Mouse (Mus musculus): ENCODE data around the gene Gm17949. TPM values are rescaled to one million over a fixed set of nuclear protein-coding genes. Genes with fewer than 3 reads are reported as not detected.
A peak's percentile ranks its signal among the peaks of the same experiment; 100 is the strongest.

The Gm17949 gene
- total RNA-seq, 1 experiment: not detected

DNA sequence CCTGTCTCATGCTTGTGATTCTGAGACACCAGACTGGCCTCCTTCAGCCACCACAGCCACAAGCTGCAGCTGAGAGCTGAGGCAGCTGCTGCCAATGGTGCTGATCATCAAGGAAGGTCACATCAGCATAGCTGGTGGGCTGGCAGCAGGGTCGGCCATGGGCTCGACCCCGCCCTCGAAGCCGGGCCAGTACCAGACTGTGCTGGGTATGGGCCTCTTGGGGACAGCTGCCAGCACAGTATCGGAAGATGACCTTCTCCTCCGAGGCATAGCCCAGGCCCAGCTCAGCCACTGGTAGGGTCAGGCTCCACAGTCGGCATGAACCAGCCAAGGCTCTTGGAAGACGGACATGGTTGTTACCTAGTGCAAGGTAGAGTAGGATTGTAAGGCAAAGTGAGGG is 11.9 kb upstream of the Gm17949 start:
- Histone ChIP-seq H3K9ac (ENCODE audit: insufficient read depth, low read depth, low read length, poor library complexity, severe bottlenecking) (no peak overlapping the region), H3K4me1 (ENCODE audit: control insufficient read depth in 2 of 2, insufficient read depth in 2 of 2, low read length in 2 of 2, poor library complexity in 1 of 2) (peaks cover 0 to 7% of the 10 kb centered on the region in 2 experiments; a peak in 1 of 4 replicates), H3K27ac (ENCODE audit: insufficient read depth, low read depth, low read length, poor library complexity, severe bottlenecking) (no peak overlapping the region), H3K9me3 (ENCODE audit: control insufficient read depth, insufficient read depth, low read depth, low read length) (no peaks in the 10 kb centered on the region), H3K4me3 (ENCODE audit: insufficient read depth in 1 of 2, low read depth in 1 of 2, low read length in 2 of 2, poor library complexity in 1 of 2, severe bottlenecking in 1 of 2) (no peak overlapping the region), H3K36me3 (ENCODE audit: control insufficient read depth, insufficient read depth, low read length, poor library complexity, severe bottlenecking) (peaks cover 44% of the 10 kb centered on the region)
- DNase-seq (ENCODE audit: low read depth, low spot score): no peak
- TF ChIP-seq MAFK (IDR thresholded peaks at IDR 0.05; ENCODE audit: insufficient read depth, low read depth, low read length) (no peak), HCFC1 (IDR thresholded peaks at IDR 0.05; ENCODE audit: borderline replicate concordance, insufficient read depth, low read length) (no peak), CHD2 (IDR thresholded peaks at IDR 0.05; ENCODE audit: low read depth, low read length) (no peak), ZNF384 (IDR thresholded peaks at IDR 0.05; ENCODE audit: low read depth, low read length) (no peak), ZC3H11A (IDR thresholded peaks at IDR 0.05; ENCODE audit: borderline replicate concordance, low read depth, low read length) (no peak)
- in situ Hi-C loops (cut with MboI; ENCODE audit: low sequenced_read_pairs in 2 of 2, unreplicated experiment in 2 of 2): no loop called here

DNA sequence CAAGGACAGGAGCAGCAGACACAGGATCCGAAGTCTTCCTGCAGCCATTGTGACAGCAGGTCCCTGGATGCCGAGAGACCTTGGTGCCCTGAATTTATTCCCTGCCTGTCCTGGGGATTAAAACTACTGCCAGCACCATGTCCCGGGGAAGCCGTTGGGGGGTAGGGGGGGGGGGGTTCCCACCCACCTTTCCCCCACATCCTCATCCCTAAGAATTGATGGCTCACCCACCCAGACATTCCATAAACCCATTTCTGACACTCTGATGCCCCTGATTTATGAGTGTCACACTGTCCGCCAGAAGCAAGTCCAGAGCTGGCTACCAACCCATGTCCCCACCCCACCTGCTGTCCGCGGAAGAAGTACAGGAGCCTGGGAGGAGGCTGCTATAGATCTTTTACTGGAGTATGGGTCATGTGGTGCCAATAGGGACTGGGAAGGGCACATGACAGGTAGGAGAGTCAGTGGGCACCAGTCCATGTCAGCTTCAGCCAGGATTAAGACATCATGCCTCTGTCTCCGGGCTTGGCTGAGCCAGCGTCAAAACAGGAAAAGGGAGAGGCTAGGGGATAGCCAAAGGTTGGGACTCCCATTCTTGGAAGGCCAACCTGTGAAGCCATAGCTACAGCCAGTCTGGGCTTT is 11.2 kb upstream of the Gm17949 start, which contains the start of gene Pspn:
Pspn (minus strand) TSS at position 51 of the 642 bp plus-strand sequence.
- Histone ChIP-seq H3K9ac (ENCODE audit: insufficient read depth, low read depth, low read length, poor library complexity, severe bottlenecking) (no peak within 1 kb of the TSS), H3K27ac (ENCODE audit: insufficient read depth, low read depth, low read length, poor library complexity, severe bottlenecking) (no peak within 1 kb of the TSS), H3K4me3 (ENCODE audit: insufficient read depth in 1 of 2, low read depth in 1 of 2, low read length in 2 of 2, poor library complexity in 1 of 2, severe bottlenecking in 1 of 2) (no peak within 1 kb of the TSS), H3K4me1 (ENCODE audit: control insufficient read depth in 2 of 2, insufficient read depth in 2 of 2, low read length in 2 of 2, poor library complexity in 1 of 2) (peaks cover 0 to 7% of the 10 kb centered on the region in 2 experiments; a peak in 1 of 4 replicates), H3K9me3 (ENCODE audit: control insufficient read depth, insufficient read depth, low read depth, low read length) (no peaks in the 10 kb centered on the region), H3K36me3 (ENCODE audit: control insufficient read depth, insufficient read depth, low read length, poor library complexity, severe bottlenecking) (peaks cover 41% of the 10 kb centered on the region)
- in situ Hi-C loops (cut with MboI; ENCODE audit: low sequenced_read_pairs in 2 of 2, unreplicated experiment in 2 of 2): no loop called here
- TF ChIP-seq ZC3H11A (IDR thresholded peaks at IDR 0.05; ENCODE audit: borderline replicate concordance, low read depth, low read length) (no peak), ZNF384 (IDR thresholded peaks at IDR 0.05; ENCODE audit: low read depth, low read length) (no peak), MAFK (IDR thresholded peaks at IDR 0.05; ENCODE audit: insufficient read depth, low read depth, low read length) (no peak), CHD2 (IDR thresholded peaks at IDR 0.05; ENCODE audit: low read depth, low read length) (no peak), HCFC1 (IDR thresholded peaks at IDR 0.05; ENCODE audit: borderline replicate concordance, insufficient read depth, low read length) (no peak)
- no peak for DNase-seq (ENCODE audit: low read depth, low spot score)

DNA sequence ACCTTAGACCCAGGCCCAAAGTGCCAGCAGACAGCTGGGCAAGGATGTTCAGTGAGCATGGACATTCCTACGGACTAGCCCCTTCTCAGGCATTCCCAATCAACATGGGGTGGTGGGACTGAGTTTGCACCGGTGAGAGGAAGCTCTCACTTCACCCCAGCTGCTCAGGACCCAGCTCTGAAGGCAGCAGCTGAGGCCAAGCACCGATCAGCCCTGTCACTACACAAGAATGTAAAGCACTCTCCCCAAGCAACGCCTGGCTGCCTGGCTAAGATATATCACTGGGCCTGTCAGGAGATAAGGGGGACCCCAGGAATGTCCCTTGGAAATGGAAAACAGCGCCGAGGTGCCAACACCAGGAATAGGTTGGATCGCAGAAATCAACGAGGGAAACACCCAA is 10.0 kb upstream of the Gm17949 start:
- Histone ChIP-seq H3K36me3 (ENCODE audit: control insufficient read depth, insufficient read depth, low read length, poor library complexity, severe bottlenecking) (peaks cover 40% of the 10 kb centered on the region), H3K9ac (ENCODE audit: insufficient read depth, low read depth, low read length, poor library complexity, severe bottlenecking) (no peak overlapping the region), H3K4me3 (ENCODE audit: insufficient read depth in 1 of 2, low read depth in 1 of 2, low read length in 2 of 2, poor library complexity in 1 of 2, severe bottlenecking in 1 of 2) (no peak overlapping the region), H3K4me1 (ENCODE audit: control insufficient read depth in 2 of 2, insufficient read depth in 2 of 2, low read length in 2 of 2, poor library complexity in 1 of 2) (peaks cover 0 to 7% of the 10 kb centered on the region in 2 experiments; a peak in 1 of 4 replicates), H3K9me3 (ENCODE audit: control insufficient read depth, insufficient read depth, low read depth, low read length) (no peaks in the 10 kb centered on the region), H3K27ac (ENCODE audit: insufficient read depth, low read depth, low read length, poor library complexity, severe bottlenecking) (no peak overlapping the region)
- in situ Hi-C loops (cut with MboI; ENCODE audit: low sequenced_read_pairs in 2 of 2, unreplicated experiment in 2 of 2): no loop called here
- DNase-seq (ENCODE audit: low read depth, low spot score): no peak
- 0 out of 2 replicates have a peak, but pooled peaks have one; percentile 14 for TF ChIP-seq ZNF384 (IDR thresholded peaks at IDR 0.05; ENCODE audit: low read depth, low read length)
- no peak for TF ChIP-seq HCFC1 (IDR thresholded peaks at IDR 0.05; ENCODE audit: borderline replicate concordance, insufficient read depth, low read length)

DNA sequence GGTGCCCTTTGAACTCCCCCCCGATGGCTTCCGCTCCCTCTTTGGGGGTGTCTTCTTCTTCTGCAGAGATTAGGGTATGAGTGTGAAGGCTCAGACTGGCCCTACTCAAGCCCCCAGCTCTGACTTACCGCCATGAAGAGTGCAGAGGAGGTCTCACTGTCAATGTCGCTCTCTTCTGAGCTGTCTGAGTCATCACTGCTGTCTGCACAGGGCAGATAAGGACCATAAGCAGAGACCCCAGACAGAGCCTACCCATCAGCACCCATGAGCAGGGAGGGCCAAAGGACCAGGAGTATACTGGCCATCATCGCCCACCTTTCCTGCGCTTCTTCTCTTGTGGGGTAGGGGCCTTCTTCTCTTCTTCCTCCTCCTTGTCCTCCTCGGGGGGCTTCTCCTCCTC is 7.3 kb upstream of the Gm17949 start:
- no peak for DNase-seq (ENCODE audit: low read depth, low spot score)
- TF ChIP-seq CHD2 (IDR thresholded peaks at IDR 0.05; ENCODE audit: low read depth, low read length) (no peak), ZNF384 (IDR thresholded peaks at IDR 0.05; ENCODE audit: low read depth, low read length) (no peak), ZC3H11A (IDR thresholded peaks at IDR 0.05; ENCODE audit: borderline replicate concordance, low read depth, low read length) (no peak), MAFK (IDR thresholded peaks at IDR 0.05; ENCODE audit: insufficient read depth, low read depth, low read length) (no peak), HCFC1 (IDR thresholded peaks at IDR 0.05; ENCODE audit: borderline replicate concordance, insufficient read depth, low read length) (no peak)
- no peak overlapping the region for H3K9ac ChIP-seq (ENCODE audit: insufficient read depth, low read depth, low read length, poor library complexity, severe bottlenecking)
- no peaks in the 10 kb centered on the region for H3K9me3 ChIP-seq (ENCODE audit: control insufficient read depth, insufficient read depth, low read depth, low read length)
- H3K4me3 ChIP-seq (ENCODE audit: insufficient read depth in 1 of 2, low read depth in 1 of 2, low read length in 2 of 2, poor library complexity in 1 of 2, severe bottlenecking in 1 of 2): no peak overlapping the region
- in situ Hi-C loops (cut with MboI; ENCODE audit: low sequenced_read_pairs in 2 of 2, unreplicated experiment in 2 of 2): no loop called here
- H3K36me3 ChIP-seq (ENCODE audit: control insufficient read depth, insufficient read depth, low read length, poor library complexity, severe bottlenecking): peaks cover 45% of the 10 kb centered on the region
- H3K4me1 ChIP-seq (ENCODE audit: control insufficient read depth in 2 of 2, insufficient read depth in 2 of 2, low read length in 2 of 2, poor library complexity in 1 of 2): peaks cover 0 to 6% of the 10 kb centered on the region in 2 experiments; a peak in 2 of 4 replicates
- no peak overlapping the region for H3K27ac ChIP-seq (ENCODE audit: insufficient read depth, low read depth, low read length, poor library complexity, severe bottlenecking)
